Mouse (Mus musculus): ENCODE results near the gene Rogdi. TPM values are rescaled to one million over a fixed set of nuclear protein-coding genes. Genes with fewer than 3 reads are reported as not detected.

Rogdi gene
- polyA plus RNA-seq, 1 experiment = 50.5 TPM

GRCm38 (mm10) chr16:5008076-5008475, 5.3 kb downstream of the Rogdi start:
- H3K36me3 ChIP-seq (ENCODE audit: control insufficient read depth, insufficient read depth) = no peaks in the 10 kb centered on the region
- H3K79me2 ChIP-seq (ENCODE audit: control insufficient read depth, insufficient read depth) = no peaks in the 10 kb centered on the region
- no peaks in the 10 kb centered on the region for H3K27me3 ChIP-seq (ENCODE audit: control insufficient read depth, insufficient read depth, insufficient read length)
- no peak overlapping the region for H3K4me3 ChIP-seq
- TF ChIP-seq POLR2AphosphoS2 (IDR thresholded peaks at IDR 0.05; ENCODE audit: insufficient read length, low read depth) = no peak
- no peak for TF ChIP-seq MAX (IDR thresholded peaks at IDR 0.05; ENCODE audit: low read depth)
- no peak for TF ChIP-seq USF1 (IDR thresholded peaks at IDR 0.05; ENCODE audit: low read depth)
- no peak for TF ChIP-seq SRF (IDR thresholded peaks at IDR 0.05; ENCODE audit: control insufficient read depth, insufficient read length, low read depth)
- TF ChIP-seq TCF3 (IDR thresholded peaks at IDR 0.05; ENCODE audit: insufficient read length, low read depth) = no peak
- TF ChIP-seq MYOG (IDR thresholded peaks at IDR 0.05; ENCODE audit: control insufficient read depth in 1 of 3, insufficient read depth in 1 of 3, insufficient read length in 2 of 3, low read depth in 2 of 3) = no peak
- TF ChIP-seq MYOD1 (IDR thresholded peaks at IDR 0.05; ENCODE audit: control insufficient read depth in 1 of 3, insufficient read length in 2 of 3, low read depth in 2 of 3) = no peak
- no peak overlapping the region for H3K4me2 ChIP-seq (ENCODE audit: low read depth)
- no peak overlapping the region for H3ac ChIP-seq (ENCODE audit: control insufficient read depth, insufficient read length)

- H3ac ChIP-seq (ENCODE audit: control insufficient read depth, insufficient read length) = no peak overlapping the region
- H3K79me2 ChIP-seq (ENCODE audit: control insufficient read depth, insufficient read depth) = no peaks in the 10 kb centered on the region
- H3K4me3 ChIP-seq = no peak overlapping the region
- H3K27me3 ChIP-seq (ENCODE audit: control insufficient read depth, insufficient read depth, insufficient read length) = no peaks in the 10 kb centered on the region
- H3K36me3 ChIP-seq (ENCODE audit: control insufficient read depth, insufficient read depth) = no peaks in the 10 kb centered on the region
- no peak overlapping the region for H3K4me2 ChIP-seq (ENCODE audit: low read depth)
- TF ChIP-seq CEBPB (IDR thresholded peaks at IDR 0.05; ENCODE audit: insufficient read depth, poor library complexity, severe bottlenecking) (no peak), SRF (IDR thresholded peaks at IDR 0.05; ENCODE audit: control insufficient read depth, insufficient read length, low read depth) (no peak), REST (IDR thresholded peaks at IDR 0.05; ENCODE audit: insufficient read depth, insufficient read length) (no peak)
Observed at GRCm38 (mm10) chr16:5007492-5007891, 5.9 kb downstream of the Rogdi start.

- Histone ChIP-seq H3K79me2 (ENCODE audit: control insufficient read depth, insufficient read depth) (no peaks in the 10 kb centered on the region), H3K27me3 (ENCODE audit: control insufficient read depth, insufficient read depth, insufficient read length) (no peaks in the 10 kb centered on the region), H3K4me3 (no peak within 1 kb of the TSS), H3K36me3 (ENCODE audit: control insufficient read depth, insufficient read depth) (no peaks in the 10 kb centered on the region), H3K4me2 (ENCODE audit: low read depth) (no peak within 1 kb of the TSS), H3ac (ENCODE audit: control insufficient read depth, insufficient read length) (no peak within 1 kb of the TSS)
- no peak for TF ChIP-seq TCF12 (IDR thresholded peaks at IDR 0.05; ENCODE audit: insufficient read depth, poor library complexity, severe bottlenecking)
- no peak for TF ChIP-seq POLR2AphosphoS2 (IDR thresholded peaks at IDR 0.05; ENCODE audit: insufficient read length, low read depth)
- TF ChIP-seq MYOG (IDR thresholded peaks at IDR 0.05; ENCODE audit: control insufficient read depth in 1 of 3, insufficient read depth in 1 of 3, insufficient read length in 2 of 3, low read depth in 2 of 3) = peak in 1 of 3 experiments; percentile 72
- no peak for TF ChIP-seq REST (IDR thresholded peaks at IDR 0.05; ENCODE audit: insufficient read depth, insufficient read length)
- TF ChIP-seq POLR2A (IDR thresholded peaks at IDR 0.05; ENCODE audit: insufficient read length, low read depth) = no peak
- TF ChIP-seq MYOD1 (IDR thresholded peaks at IDR 0.05; ENCODE audit: control insufficient read depth in 1 of 3, insufficient read length in 2 of 3, low read depth in 2 of 3) = peak in 1 of 3 experiments; percentile 8
- TF ChIP-seq CEBPB (IDR thresholded peaks at IDR 0.05; ENCODE audit: insufficient read depth, poor library complexity, severe bottlenecking) = no peak
- no peak for TF ChIP-seq MAX (IDR thresholded peaks at IDR 0.05; ENCODE audit: low read depth)
- TF ChIP-seq E2F4 (IDR thresholded peaks at IDR 0.05; ENCODE audit: insufficient read depth) = no peak
- no peak for TF ChIP-seq USF1 (IDR thresholded peaks at IDR 0.05; ENCODE audit: low read depth)
- no peak for TF ChIP-seq SRF (IDR thresholded peaks at IDR 0.05; ENCODE audit: control insufficient read depth, insufficient read length, low read depth)
- no peak for TF ChIP-seq TCF3 (IDR thresholded peaks at IDR 0.05; ENCODE audit: insufficient read length, low read depth)
Observed at GRCm38 (mm10) chr16:5007067-5007466, 6.3 kb downstream of the Rogdi start, which contains the start of gene Smim22. Gene Smim22, plus strand, starts transcription at chr16:5007288.

GRCm38 (mm10) chr16:5000611-5001010, 12.7 kb downstream of the Rogdi start:
- Histone ChIP-seq H3K36me3 (ENCODE audit: control insufficient read depth, insufficient read depth) (no peaks in the 10 kb centered on the region), H3K4me3 (no peak overlapping the region), H3K79me2 (ENCODE audit: control insufficient read depth, insufficient read depth) (no peaks in the 10 kb centered on the region), H3K27me3 (ENCODE audit: control insufficient read depth, insufficient read depth, insufficient read length) (peaks cover 8% of the 10 kb centered on the region), H3ac (ENCODE audit: control insufficient read depth, insufficient read length) (no peak overlapping the region), H3K4me2 (ENCODE audit: low read depth) (no peak overlapping the region)
- TF ChIP-seq E2F4 (IDR thresholded peaks at IDR 0.05; ENCODE audit: insufficient read depth) (no peak), MAX (IDR thresholded peaks at IDR 0.05; ENCODE audit: low read depth) (no peak), TCF3 (IDR thresholded peaks at IDR 0.05; ENCODE audit: insufficient read length, low read depth) (no peak), POLR2A (IDR thresholded peaks at IDR 0.05; ENCODE audit: insufficient read length, low read depth) (no peak), CEBPB (IDR thresholded peaks at IDR 0.05; ENCODE audit: insufficient read depth, poor library complexity, severe bottlenecking) (no peak), USF1 (IDR thresholded peaks at IDR 0.05; ENCODE audit: low read depth) (no peak), MYOD1 (IDR thresholded peaks at IDR 0.05; ENCODE audit: control insufficient read depth in 1 of 3, insufficient read length in 2 of 3, low read depth in 2 of 3) (no peak), MYOG (IDR thresholded peaks at IDR 0.05; ENCODE audit: control insufficient read depth in 1 of 3, insufficient read depth in 1 of 3, insufficient read length in 2 of 3, low read depth in 2 of 3) (no peak)

GRCm38 (mm10) chr16:4998984-4999383, 14.4 kb downstream of the Rogdi start:
- no peak overlapping the region for H3K4me2 ChIP-seq (ENCODE audit: low read depth)
- H3K4me3 ChIP-seq = no peak overlapping the region
- H3K79me2 ChIP-seq (ENCODE audit: control insufficient read depth, insufficient read depth) = no peaks in the 10 kb centered on the region
- peaks cover 8% of the 10 kb centered on the region for H3K27me3 ChIP-seq (ENCODE audit: control insufficient read depth, insufficient read depth, insufficient read length)
- H3ac ChIP-seq (ENCODE audit: control insufficient read depth, insufficient read length) = no peak overlapping the region
- no peaks in the 10 kb centered on the region for H3K36me3 ChIP-seq (ENCODE audit: control insufficient read depth, insufficient read depth)
- TF ChIP-seq CEBPB (IDR thresholded peaks at IDR 0.05; ENCODE audit: insufficient read depth, poor library complexity, severe bottlenecking) = no peak
- no peak for TF ChIP-seq MYOG (IDR thresholded peaks at IDR 0.05; ENCODE audit: control insufficient read depth in 1 of 3, insufficient read depth in 1 of 3, insufficient read length in 2 of 3, low read depth in 2 of 3)
- TF ChIP-seq POLR2A (IDR thresholded peaks at IDR 0.05; ENCODE audit: insufficient read length, low read depth) = no peak
- TF ChIP-seq E2F4 (IDR thresholded peaks at IDR 0.05; ENCODE audit: insufficient read depth) = no peak
- TF ChIP-seq USF1 (IDR thresholded peaks at IDR 0.05; ENCODE audit: low read depth) = no peak
- TF ChIP-seq TCF3 (IDR thresholded peaks at IDR 0.05; ENCODE audit: insufficient read length, low read depth) = no peak
- TF ChIP-seq REST (IDR thresholded peaks at IDR 0.05; ENCODE audit: insufficient read depth, insufficient read length) = no peak
- no peak for TF ChIP-seq POLR2AphosphoS2 (IDR thresholded peaks at IDR 0.05; ENCODE audit: insufficient read length, low read depth)
- TF ChIP-seq MAX (IDR thresholded peaks at IDR 0.05; ENCODE audit: low read depth) = no peak
- TF ChIP-seq MYOD1 (IDR thresholded peaks at IDR 0.05; ENCODE audit: control insufficient read depth in 1 of 3, insufficient read length in 2 of 3, low read depth in 2 of 3) = no peak
- TF ChIP-seq TCF12 (IDR thresholded peaks at IDR 0.05; ENCODE audit: insufficient read depth, poor library complexity, severe bottlenecking) = no peak
- no peak for TF ChIP-seq SRF (IDR thresholded peaks at IDR 0.05; ENCODE audit: control insufficient read depth, insufficient read length, low read depth)

Data from myocyte (in vitro differentiated cells).